Mouse (Mus musculus) cortical plate, adult 2 months (tissue): ENCODE measurements around the gene Tsg101.

Experiments
- CTCF ChIP-seq: fragments of 200-500 bp; IDR thresholded peaks from 2 replicates; pipeline ENCODE4 v1.5.1; 2011; ENCODE audit warnings: mild to moderate bottlenecking, control low read depth, low read length; ENCODE audit not compliant: insufficient read depth; ENCODE audit errors: extremely low read depth
- POLR2A ChIP-seq: fragments of 200-500 bp; IDR thresholded peaks from 2 replicates; pipeline ENCODE4 v1.6.1; 2011; ENCODE audit warnings: mild to moderate bottlenecking, low read length, control low read depth; ENCODE audit not compliant: insufficient read depth; ENCODE audit errors: extremely low read depth

GRCm38 (mm10) chr7:46919551-46920176 lies at the start of gene Tsg101:
- TF ChIP-seq CTCF (no peak), POLR2A (peak; percentile 92)
